Mouse (Mus musculus) retina, postnatal 1 day (tissue): ENCODE measurements around the gene Fam118b.

Experiments
- DNase-seq: peaks from one replicate; pipeline ENCODE4 v3.0.0-alpha.2; 2012

Gene Fam118b

GRCm38 (mm10) chr9:35263431-35263830 lies 4.2 kb downstream of the Fam118b start:
- DNase-seq = no peak

GRCm38 (mm10) chr9:35262418-35262817 lies 5.2 kb downstream of the Fam118b start:
- DNase-seq = no peak

- DNase-seq = no peak
Measured at GRCm38 (mm10) chr9:35257365-35257764, 10.2 kb downstream of the Fam118b start.

- DNase-seq = no peak
Measured at GRCm38 (mm10) chr9:35249476-35249875, 18.1 kb downstream of the Fam118b start.

GRCm38 (mm10) chr9:35247405-35247804 lies 20.2 kb downstream of the Fam118b start:
- DNase-seq = no peak

GRCm38 (mm10) chr9:35239734-35240133 lies 27.9 kb downstream of the Fam118b start:
- no peak for DNase-seq

GRCm38 (mm10) chr9:35238915-35239571 lies 28.6 kb downstream of the Fam118b start:
- DNase-seq = no peak

- DNase-seq = no peak
Measured at GRCm38 (mm10) chr9:35238371-35238770, 29.2 kb downstream of the Fam118b start.

- no peak for DNase-seq
Measured at GRCm38 (mm10) chr9:35235996-35236395, 31.6 kb downstream of the Fam118b start.

GRCm38 (mm10) chr9:35228671-35229070 lies 38.9 kb downstream of the Fam118b start:
- DNase-seq = no peak

GRCm38 (mm10) chr9:35223466-35223865 lies 44.1 kb downstream of the Fam118b start:
- no peak for DNase-seq

GRCm38 (mm10) chr9:35217963-35218362 lies 49.6 kb downstream of the Fam118b start:
- DNase-seq = no peak

GRCm38 (mm10) chr9:35211573-35212511 lies 55.8 kb downstream of the Fam118b start:
- no peak for DNase-seq

GRCm38 (mm10) chr9:35210542-35211474 lies 56.8 kb downstream of the Fam118b start, which contains the start of gene Foxred1:
Gene Foxred1, minus strand, starts transcription at chr9:35211055.
- DNase-seq = peak; percentile 100

GRCm38 (mm10) chr9:35204421-35204820 lies 63.2 kb downstream of the Fam118b start:
- DNase-seq = no peak

- DNase-seq = no peak
Measured at GRCm38 (mm10) chr9:35203536-35203935, 64.1 kb downstream of the Fam118b start.

GRCm38 (mm10) chr9:35200529-35201060 lies 67.0 kb downstream of the Fam118b start:
- no peak for DNase-seq

GRCm38 (mm10) chr9:35199772-35200471 lies 67.7 kb downstream of the Fam118b start, which contains the start of the genes Srpr and Tirap:
Gene Srpr, plus strand, starts transcription at chr9:35200175.
Gene Tirap, minus strand, starts transcription at chr9:35200291.
- DNase-seq = peak; percentile 94

- DNase-seq = no peak
Measured at GRCm38 (mm10) chr9:35198945-35199771, 68.4 kb downstream of the Fam118b start.

GRCm38 (mm10) chr9:35198351-35198750 lies 69.3 kb downstream of the Fam118b start:
- DNase-seq = no peak

- DNase-seq = no peak
Measured at GRCm38 (mm10) chr9:35197625-35198024, 70.0 kb downstream of the Fam118b start.
